Mouse (Mus musculus) C2C12 (cell line): ENCODE data around the gene Olfr1016.

ENCODE experiments used
- FOSL1 ChIP-seq: IDR thresholded peaks from one replicate; pipeline ENCODE4 v1.8.0; 2011; ENCODE audit warnings: mild to moderate bottlenecking, low read length; ENCODE audit not compliant: poor library complexity, insufficient read depth, severe bottlenecking
- MAX ChIP-seq: IDR thresholded peaks from one replicate; pipeline ENCODE4 v1.6.1; 2011; ENCODE audit warnings: mild to moderate bottlenecking, control low read depth
- USF1 ChIP-seq: IDR thresholded peaks from one replicate; pipeline ENCODE4 v1.6.1; 2011; ENCODE audit warnings: low read depth, mild to moderate bottlenecking, control low read depth, moderate library complexity

- no peak for TF ChIP-seq FOSL1
- TF ChIP-seq MAX = no peak
- TF ChIP-seq USF1 = no peak
Measured at GRCm38 (mm10) chr2:85772413-85772812, 29.9 kb downstream of the Olfr1016 start, which contains the start of gene Olfr1014.
